Mouse (Mus musculus): ENCODE results near the gene Atn1.

- TF ChIP-seq CTCF (IDR thresholded peaks at IDR 0.05; ENCODE audit: low read depth, low read length) (no peak), GATA1 (IDR thresholded peaks at IDR 0.05; ENCODE audit: borderline replicate concordance, low read length) (no peak), TAL1 (conservative IDR thresholded peaks at IDR 0.05; ENCODE audit: low read depth, low read length) (no peak)
Measured at GRCm38 (mm10) chr6:124746654-124747632, 9.4 kb downstream of the Atn1 start.

Data from G1E (cell line).